Mouse (Mus musculus) C2C12 (cell line): ENCODE data around the gene Impdh1.

ENCODE experiments used
- CEBPB ChIP-seq: IDR thresholded peaks from one replicate; pipeline ENCODE4 v1.6.1; 2011; ENCODE audit warnings: low read depth, mild to moderate bottlenecking, control low read depth, moderate library complexity
- CTCF ChIP-seq: IDR thresholded peaks from one replicate; pipeline ENCODE4 v1.5.1; 2011; ENCODE audit not compliant: control insufficient read depth, insufficient read depth, insufficient read length
- MAX ChIP-seq: IDR thresholded peaks from one replicate; pipeline ENCODE4 v1.6.1; 2011; ENCODE audit warnings: mild to moderate bottlenecking, control low read depth
- MYOG ChIP-seq: IDR thresholded peaks from one replicate; pipeline ENCODE4 v1.6.1; 2011; ENCODE audit not compliant: control insufficient read depth, insufficient read length; ENCODE audit errors: extremely low read depth

- TF ChIP-seq CTCF (no peak), MYOG (no peak), MAX (no peak), CEBPB (no peak)
Measured at GRCm38 (mm10) chr6:29178888-29179658, 37.1 kb downstream of the Impdh1 start, which contains the start of gene Prrt4.
